Mouse (Mus musculus): ENCODE measurements at regions not wholly inside any gene's neighbourhood (a gene's known extent, or its start where the extent isn't known, plus 50 kb on each side); places are given as distances from the start of the nearest gene placed in this dataset.
A peak's percentile ranks its signal among the peaks of the same experiment; 100 is the strongest.

- DNase-seq: no peak
Measured at GRCm38 (mm10) chr2:170257671-170258235, 109.8 kb upstream of the Zfp217 start.

- DNase-seq: no peak
Measured at GRCm38 (mm10) chr2:170255997-170256396, 108.1 kb upstream of the Zfp217 start.

- no peak for DNase-seq
Measured at GRCm38 (mm10) chr2:170255533-170255932, 107.6 kb upstream of the Zfp217 start.

GRCm38 (mm10) chr2:170253681-170254440, 106.0 kb upstream of the Zfp217 start:
- no peak for DNase-seq

GRCm38 (mm10) chr2:170252255-170253034, 104.5 kb upstream of the Zfp217 start:
- peak; percentile 79 for DNase-seq

GRCm38 (mm10) chr2:170250680-170251079, 102.8 kb upstream of the Zfp217 start:
- DNase-seq: no peak

- no peak for DNase-seq
Measured at GRCm38 (mm10) chr2:170247702-170248445, 100.0 kb upstream of the Zfp217 start.

GRCm38 (mm10) chr2:170245637-170246341, 97.9 kb upstream of the Zfp217 start:
- no peak for DNase-seq

GRCm38 (mm10) chr2:170244108-170244507, 96.2 kb upstream of the Zfp217 start:
- DNase-seq: no peak

- DNase-seq: peak; percentile 71
Measured at GRCm38 (mm10) chr2:170237959-170238358, 90.1 kb upstream of the Zfp217 start.

GRCm38 (mm10) chr2:170233426-170233825, 85.5 kb upstream of the Zfp217 start:
- DNase-seq: no peak

GRCm38 (mm10) chr2:170229461-170230080, 81.7 kb upstream of the Zfp217 start:
- no peak for DNase-seq

- DNase-seq: no peak
Measured at GRCm38 (mm10) chr2:170228318-170228994, 80.6 kb upstream of the Zfp217 start.

GRCm38 (mm10) chr2:170223872-170224271, 76.0 kb upstream of the Zfp217 start:
- DNase-seq: no peak

- peak; percentile 48 for DNase-seq
Measured at GRCm38 (mm10) chr2:170222819-170223218, 74.9 kb upstream of the Zfp217 start.

- DNase-seq: peak; percentile 41
Measured at GRCm38 (mm10) chr2:170221994-170222535, 74.2 kb upstream of the Zfp217 start.

- DNase-seq: peak; percentile 71
Measured at GRCm38 (mm10) chr2:170220871-170221369, 73.0 kb upstream of the Zfp217 start.

- DNase-seq: no peak
Measured at GRCm38 (mm10) chr2:170220443-170220842, 72.5 kb upstream of the Zfp217 start.

- peak; percentile 55 for DNase-seq
Measured at GRCm38 (mm10) chr2:170219611-170220401, 71.9 kb upstream of the Zfp217 start.

- DNase-seq: peak; percentile 72
Measured at GRCm38 (mm10) chr2:170219161-170219581, 71.3 kb upstream of the Zfp217 start.
